Mouse (Mus musculus) liver, embryonic 14.5 days (tissue): ENCODE measurements around the gene Atoh7.

Experiments
- CTCF ChIP-seq: IDR thresholded peaks from 2 replicates; pipeline ENCODE4 v1.5.1; 2016; ENCODE audit warnings: antibody characterized with exemption, low read depth, control low read depth
- EP300 ChIP-seq: IDR thresholded peaks from 2 replicates; pipeline ENCODE4 v1.6.1; 2016; ENCODE audit warnings: antibody characterized with exemption, low read depth

DNA sequence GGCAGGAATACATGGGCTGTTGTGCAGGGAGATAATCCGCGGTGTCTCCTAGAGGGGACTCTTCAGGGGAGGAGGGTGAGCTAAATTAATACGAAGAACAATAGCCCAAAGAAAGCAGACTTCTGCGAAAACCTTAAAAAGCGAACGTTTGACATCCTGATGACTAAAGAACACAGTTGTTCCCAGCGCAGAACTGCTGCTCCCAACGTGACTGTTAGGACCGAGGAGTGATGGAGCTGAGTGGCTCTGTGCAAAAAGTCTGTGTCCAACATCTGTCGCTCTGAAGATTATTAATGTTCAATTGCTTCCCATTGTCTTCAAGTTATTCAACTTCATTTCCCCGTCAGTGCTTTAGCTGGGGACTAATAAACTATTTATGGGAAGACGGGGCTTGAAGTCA is 1.3 kb upstream of the Atoh7 start:
- TF ChIP-seq CTCF: no peak
- TF ChIP-seq EP300: no peak
